Mouse (Mus musculus) lung, postnatal 25 days (tissue): ENCODE measurements at regions not wholly inside any gene's neighbourhood (a gene's known extent, or its start where the extent isn't known, plus 50 kb on each side); places are given as distances from the start of the nearest gene placed in this dataset.

Source experiments
- DNase-seq: peaks from one replicate; pipeline ENCODE4 v3.0.0; 2022; ENCODE audit warnings: low spot score

GRCm38 (mm10) chr4:37974891-37975448 lies 1023.4 kb upstream of the Lingo2 start:
- peak; percentile 13 for DNase-seq
